Mouse (Mus musculus): ENCODE results near the gene Izumo1. TPM values are rescaled to one million over a fixed set of nuclear protein-coding genes. Genes with fewer than 3 reads are reported as not detected.
"Not testable (repeated sequence)": the region's sequence is repeated elsewhere in the genome, so short reads cannot be mapped to it uniquely, and the experiment has no call there.

Gene Izumo1
- polyA plus RNA-seq, 1 experiment from 2014 or later, result not detected

DNA sequence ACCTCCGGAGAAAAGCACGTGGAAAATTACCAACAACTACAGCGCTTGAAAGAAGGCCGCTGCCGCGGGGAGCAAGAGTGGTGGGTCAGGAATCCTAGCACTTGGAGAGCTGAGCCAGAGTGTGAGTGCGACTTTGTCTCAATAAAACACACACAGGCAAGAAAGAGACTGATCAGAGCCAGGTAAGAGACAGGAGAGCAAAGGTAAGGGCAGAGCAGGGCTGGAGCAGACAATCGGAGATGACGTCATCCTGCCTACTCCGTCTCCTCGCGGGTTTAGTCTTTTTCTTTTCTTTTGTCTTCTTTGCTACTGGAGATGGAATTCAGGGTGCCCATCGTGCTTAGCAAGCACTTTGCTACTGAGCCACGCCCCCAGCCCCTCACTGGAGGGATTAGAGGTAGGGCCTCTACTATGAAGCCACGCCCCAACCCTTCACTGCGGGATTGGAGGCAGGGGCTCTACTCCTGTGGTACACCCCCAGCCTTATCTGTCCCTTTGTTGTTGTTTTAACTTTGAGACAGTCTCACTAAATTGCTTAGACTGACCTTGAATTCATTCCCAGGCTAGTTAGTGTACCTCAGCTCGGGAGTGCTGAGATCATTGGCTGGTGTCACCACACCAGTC lies 32.9 kb downstream of the Izumo1 start:
- no peaks in the 10 kb centered on the region; the same call in 1 of the 2 replicates for H3K9me3 ChIP-seq (ENCODE audit: control insufficient read depth, low read length)
- WGBS, result 33% methylated on average over 17 of the region's 17 CpGs
- no peaks in the 10 kb centered on the region for H3K27me3 ChIP-seq (ENCODE audit: control insufficient read depth, insufficient read depth, low read length)
- H3K4me3 ChIP-seq (ENCODE audit: low read depth, low read length), result no peak overlapping the region
- ATAC-seq (ENCODE audit: insufficient number of reproducible peaks, low FRiP score, low TSS enrichment, low read depth) (no peak), DNase-seq (ENCODE audit: low spot score) (peak; percentile 30)
- H3K9ac ChIP-seq (ENCODE audit: low read length), result 0 out of 2 replicates have a peak overlapping the region, but pooled peaks have one; percentile 13
- peak overlapping the region; percentile 28; the same call in 1 of the 2 replicates for H3K4me2 ChIP-seq (ENCODE audit: low read depth, severe bottlenecking)
- H3K4me1 ChIP-seq (ENCODE audit: control insufficient read depth, insufficient read depth, low read length), result no peaks in the 10 kb centered on the region; the same call in 1 of the 2 replicates
- H3K27ac ChIP-seq (replicated peaks; ENCODE audit: low read depth, low read length), result no peak overlapping the region
- H3K36me3 ChIP-seq (ENCODE audit: control insufficient read depth, insufficient read depth, low read length), result no peaks in the 10 kb centered on the region

GRCm38 (mm10) chr7:45660746-45661478 lies 39.3 kb downstream of the Izumo1 start:
- Histone ChIP-seq H3K36me3 (ENCODE audit: control insufficient read depth, insufficient read depth, low read length) (no peaks in the 10 kb centered on the region), H3K4me1 (ENCODE audit: control insufficient read depth, insufficient read depth, low read length) (no peaks in the 10 kb centered on the region), H3K9me3 (ENCODE audit: control insufficient read depth, low read length) (no peaks in the 10 kb centered on the region; the same call in 1 of the 2 replicates), H3K27ac (replicated peaks; ENCODE audit: low read depth, low read length) (no peak overlapping the region), H3K9ac (ENCODE audit: low read length) (no peak overlapping the region), H3K4me2 (ENCODE audit: low read depth, severe bottlenecking) (no peak overlapping the region), H3K27me3 (ENCODE audit: control insufficient read depth, insufficient read depth, low read length) (no peaks in the 10 kb centered on the region), H3K4me3 (ENCODE audit: low read depth, low read length) (no peak overlapping the region)
- ATAC-seq (ENCODE audit: insufficient number of reproducible peaks, low FRiP score, low TSS enrichment, low read depth) (no peak), DNase-seq (ENCODE audit: low spot score) (no peak)
- WGBS, result 82% methylated on average over 11 of the region's 11 CpGs

GRCm38 (mm10) chr7:45661702-45662101 lies 40.1 kb downstream of the Izumo1 start:
- not testable (repeated sequence) for H3K4me2 ChIP-seq (ENCODE audit: low read depth, severe bottlenecking)

GRCm38 (mm10) chr7:45665303-45666138 lies 43.9 kb downstream of the Izumo1 start:
- Histone ChIP-seq H3K36me3 (ENCODE audit: control insufficient read depth, insufficient read depth, low read length) (no peaks in the 10 kb centered on the region), H3K9ac (ENCODE audit: low read length) (no peak overlapping the region), H3K4me2 (ENCODE audit: low read depth, severe bottlenecking) (no peak overlapping the region), H3K27ac (replicated peaks; ENCODE audit: low read depth, low read length) (no peak overlapping the region), H3K4me1 (ENCODE audit: control insufficient read depth, insufficient read depth, low read length) (no peaks in the 10 kb centered on the region), H3K4me3 (ENCODE audit: low read depth, low read length) (no peak overlapping the region), H3K9me3 (ENCODE audit: control insufficient read depth, low read length) (no peaks in the 10 kb centered on the region), H3K27me3 (ENCODE audit: control insufficient read depth, insufficient read depth, low read length) (no peaks in the 10 kb centered on the region)
- 47% methylated on average over 13 of the region's 13 CpGs for WGBS
- no peak for DNase-seq (ENCODE audit: low spot score)
- ATAC-seq (ENCODE audit: insufficient number of reproducible peaks, low FRiP score, low TSS enrichment, low read depth), result no peak

More at GRCm38 (mm10) chr7:45661702-45662101, 40.1 kb downstream of the Izumo1 start:
- ATAC-seq (ENCODE audit: insufficient number of reproducible peaks, low FRiP score, low TSS enrichment, low read depth); DNase-seq (ENCODE audit: low spot score); H3K36me3 ChIP-seq (ENCODE audit: control insufficient read depth, insufficient read depth, low read length); H3K9ac ChIP-seq (ENCODE audit: low read length); H3K27me3 ChIP-seq (ENCODE audit: control insufficient read depth, insufficient read depth, low read length); H3K4me1 ChIP-seq (ENCODE audit: control insufficient read depth, insufficient read depth, low read length); H3K27ac ChIP-seq (replicated peaks; ENCODE audit: low read depth, low read length); H3K4me3 ChIP-seq (ENCODE audit: low read depth, low read length); H3K9me3 ChIP-seq (ENCODE audit: control insufficient read depth, low read length): not testable (repeated sequence)
- 85% methylated on average over 6 of the region's 6 CpGs for WGBS

GRCm38 (mm10) chr7:45666161-45666560 lies 44.5 kb downstream of the Izumo1 start, which contains the start of gene Fut2:
Gene Fut2, minus strand, starts transcription at chr7:45666394.
- H3K9ac ChIP-seq (ENCODE audit: low read length), result no peak within 1 kb of the TSS
- no peak within 1 kb of the TSS for H3K27ac ChIP-seq (replicated peaks; ENCODE audit: low read depth, low read length)
- ATAC-seq (ENCODE audit: insufficient number of reproducible peaks, low FRiP score, low TSS enrichment, low read depth), result no peak
- H3K4me2 ChIP-seq (ENCODE audit: low read depth, severe bottlenecking), result no peak within 1 kb of the TSS
- H3K4me1 ChIP-seq (ENCODE audit: control insufficient read depth, insufficient read depth, low read length), result no peaks in the 10 kb centered on the region
- 84% methylated on average over 7 of the region's 7 CpGs for WGBS
- no peaks in the 10 kb centered on the region for H3K27me3 ChIP-seq (ENCODE audit: control insufficient read depth, insufficient read depth, low read length)
- no peaks in the 10 kb centered on the region for H3K9me3 ChIP-seq (ENCODE audit: control insufficient read depth, low read length)
- H3K4me3 ChIP-seq (ENCODE audit: low read depth, low read length), result no peak within 1 kb of the TSS
- DNase-seq (ENCODE audit: low spot score), result no peak
- no peaks in the 10 kb centered on the region for H3K36me3 ChIP-seq (ENCODE audit: control insufficient read depth, insufficient read depth, low read length)

DNA sequence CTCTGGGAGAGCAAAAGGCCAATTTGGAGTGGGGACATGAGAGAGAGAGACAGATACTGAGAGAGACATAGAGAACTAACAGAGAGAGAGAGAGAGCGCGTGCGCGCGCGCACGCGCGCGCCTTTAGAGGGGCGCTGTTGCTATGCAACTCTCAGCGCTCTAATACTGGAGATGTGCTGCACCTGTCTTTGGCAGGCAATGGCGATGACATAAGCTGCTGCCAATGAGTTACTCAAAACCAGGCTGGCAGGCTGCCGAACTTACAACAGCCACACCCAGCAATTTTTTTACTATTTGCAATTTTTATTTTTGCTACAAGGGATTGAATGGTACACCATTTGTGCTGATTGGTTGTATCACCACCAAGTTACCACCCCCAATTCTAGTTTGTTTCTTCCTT lies 46.1 kb downstream of the Izumo1 start:
- DNase-seq (ENCODE audit: low spot score) (no peak), ATAC-seq (ENCODE audit: insufficient number of reproducible peaks, low FRiP score, low TSS enrichment, low read depth) (no peak)
- whole genome bisulfite sequencing, result 79% methylated on average over 14 of the region's 14 CpGs

GRCm38 (mm10) chr7:45668921-45669320 lies 47.3 kb downstream of the Izumo1 start:
- ATAC-seq (ENCODE audit: insufficient number of reproducible peaks, low FRiP score, low TSS enrichment, low read depth), result no peak
- no peak for DNase-seq (ENCODE audit: low spot score)
- H3K9me3 ChIP-seq (ENCODE audit: control insufficient read depth, low read length), result no peaks in the 10 kb centered on the region
- H3K4me2 ChIP-seq (ENCODE audit: low read depth, severe bottlenecking), result no peak overlapping the region
- no peak overlapping the region for H3K9ac ChIP-seq (ENCODE audit: low read length)
- no peaks in the 10 kb centered on the region for H3K4me1 ChIP-seq (ENCODE audit: control insufficient read depth, insufficient read depth, low read length)
- H3K36me3 ChIP-seq (ENCODE audit: control insufficient read depth, insufficient read depth, low read length), result no peaks in the 10 kb centered on the region
- no peak overlapping the region for H3K27ac ChIP-seq (replicated peaks; ENCODE audit: low read depth, low read length)
- H3K4me3 ChIP-seq (ENCODE audit: low read depth, low read length), result no peak overlapping the region
- H3K27me3 ChIP-seq (ENCODE audit: control insufficient read depth, insufficient read depth, low read length), result no peaks in the 10 kb centered on the region
- 96% methylated on average over 9 of the region's 9 CpGs for WGBS

More for the DNA sequence above, 46.1 kb downstream of the Izumo1 start:
- H3K4me2 ChIP-seq (ENCODE audit: low read depth, severe bottlenecking), result no peak overlapping the region
- no peak overlapping the region for H3K4me3 ChIP-seq (ENCODE audit: low read depth, low read length)
- no peaks in the 10 kb centered on the region for H3K27me3 ChIP-seq (ENCODE audit: control insufficient read depth, insufficient read depth, low read length)
- no peaks in the 10 kb centered on the region for H3K36me3 ChIP-seq (ENCODE audit: control insufficient read depth, insufficient read depth, low read length)
- H3K4me1 ChIP-seq (ENCODE audit: control insufficient read depth, insufficient read depth, low read length), result no peaks in the 10 kb centered on the region
- H3K27ac ChIP-seq (replicated peaks; ENCODE audit: low read depth, low read length), result no peak overlapping the region
- no peak overlapping the region for H3K9ac ChIP-seq (ENCODE audit: low read length)
- H3K9me3 ChIP-seq (ENCODE audit: control insufficient read depth, low read length), result no peaks in the 10 kb centered on the region

DNA sequence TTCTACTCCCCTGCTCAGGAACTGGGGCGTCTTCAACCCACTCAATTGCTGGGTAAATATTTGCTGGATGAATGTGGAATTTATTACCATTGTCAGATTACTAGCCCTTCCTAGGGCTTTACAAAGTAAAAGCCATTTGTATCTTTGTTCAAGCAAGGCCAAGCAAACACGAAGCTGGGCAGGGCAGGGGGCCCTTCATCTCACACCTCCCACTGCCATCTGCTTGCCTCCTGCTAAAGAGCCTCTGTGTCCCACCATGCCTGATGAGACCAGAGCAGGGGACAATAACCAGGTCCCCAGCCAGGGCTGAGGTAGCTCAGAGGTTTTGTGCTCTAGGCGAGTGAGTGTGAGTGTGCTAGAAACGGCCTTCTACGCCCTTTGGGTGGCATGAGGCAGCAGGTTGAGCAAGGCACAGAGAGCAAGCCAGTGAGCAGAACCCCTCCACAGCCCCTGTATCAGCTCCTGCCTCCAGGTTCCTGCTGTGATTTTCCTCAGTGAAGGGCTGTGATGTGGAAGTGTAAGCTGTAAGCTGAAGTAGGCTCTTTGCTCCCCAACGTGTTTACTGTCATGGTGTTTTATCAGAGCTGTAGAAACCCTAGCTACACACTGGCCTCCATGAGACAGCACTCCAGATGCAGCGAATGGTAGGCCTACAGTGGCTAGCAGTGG lies 56.1 kb downstream of the Izumo1 start:
- ATAC-seq (ENCODE audit: insufficient number of reproducible peaks, low FRiP score, low TSS enrichment, low read depth), result no peak
- H3K4me2 ChIP-seq (ENCODE audit: low read depth, severe bottlenecking), result no peak overlapping the region
- H3K4me1 ChIP-seq (ENCODE audit: control insufficient read depth, insufficient read depth, low read length), result no peaks in the 10 kb centered on the region
- no peaks in the 10 kb centered on the region for H3K36me3 ChIP-seq (ENCODE audit: control insufficient read depth, insufficient read depth, low read length)
- H3K27me3 ChIP-seq (ENCODE audit: control insufficient read depth, insufficient read depth, low read length), result no peaks in the 10 kb centered on the region
- no peak for DNase-seq (ENCODE audit: low spot score)
- H3K27ac ChIP-seq (replicated peaks; ENCODE audit: low read depth, low read length), result no peak overlapping the region
- H3K9me3 ChIP-seq (ENCODE audit: control insufficient read depth, low read length), result no peaks in the 10 kb centered on the region
- 77% methylated on average over 7 of the region's 7 CpGs for WGBS
- H3K4me3 ChIP-seq (ENCODE audit: low read depth, low read length), result no peak overlapping the region
- H3K9ac ChIP-seq (ENCODE audit: low read length), result no peak overlapping the region

All from limb, embryonic 11.5 days (tissue).